Mouse (Mus musculus) cerebellum, adult (tissue): ENCODE data around the gene Lfng.

Experiments
- ATAC-seq: cut with Nextera tagmentation; 2 replicates; pipeline ENCODE4 v1.9.2; 2017; ENCODE audit warnings: mild to moderate bottlenecking, moderate library complexity, mixed read lengths; ENCODE audit not compliant: insufficient number of reproducible peaks, low FRiP score, low TSS enrichment

The Lfng gene

DNA sequence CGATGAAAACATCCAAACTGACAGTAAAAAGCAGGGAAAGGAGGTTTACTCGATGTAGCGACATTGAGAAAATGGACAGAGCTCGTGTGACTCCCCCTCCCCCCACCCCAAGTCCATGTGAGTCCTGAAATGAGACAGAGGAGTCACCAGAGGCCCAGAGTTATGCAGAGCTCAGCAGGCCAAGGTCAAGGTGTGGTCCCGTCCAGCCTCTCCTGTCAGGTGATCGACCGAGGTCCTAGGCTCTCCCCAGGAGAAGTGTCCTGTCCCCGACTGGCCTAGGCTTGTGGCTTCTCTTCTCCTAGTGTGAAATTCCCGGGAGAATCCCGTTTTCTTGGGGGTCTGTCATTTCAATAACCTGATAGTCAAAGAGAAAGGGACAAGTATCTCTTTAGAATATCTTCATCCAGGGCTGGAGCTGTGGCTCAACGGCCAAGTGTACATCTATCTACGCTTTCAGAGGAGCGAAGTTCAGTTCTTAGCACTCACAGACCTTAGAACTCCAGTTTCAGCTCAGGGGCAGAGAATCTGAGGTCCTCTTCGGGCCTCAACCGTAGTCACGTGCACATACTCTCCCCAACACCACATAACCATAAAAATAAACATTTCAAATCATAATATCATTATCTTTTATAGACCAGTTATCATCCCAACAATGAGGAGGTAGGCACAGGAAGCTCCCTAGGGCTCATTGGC is 17.9 kb upstream of the Lfng start:
- ATAC-seq, result no peak

DNA sequence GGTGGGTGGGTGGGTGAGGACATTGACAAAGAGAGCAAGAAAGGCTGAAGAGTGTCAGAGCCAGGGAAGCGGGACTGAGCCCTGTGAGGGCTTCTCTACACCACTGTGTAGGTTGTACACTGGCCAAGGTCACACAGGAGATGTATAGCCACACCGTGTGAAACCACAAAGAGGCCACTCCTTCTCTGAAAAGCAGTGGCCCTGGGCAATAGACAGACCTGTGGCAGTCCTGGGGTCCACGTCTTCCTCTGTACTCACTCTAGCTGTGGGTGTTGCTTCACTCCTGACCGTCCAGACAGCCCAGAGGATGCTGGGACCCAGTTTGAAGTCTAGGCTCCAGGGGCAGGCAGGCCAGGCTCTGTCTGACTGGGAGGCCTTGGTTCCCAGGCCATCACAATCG is 12.3 kb upstream of the Lfng start:
- ATAC-seq, result no peak

DNA sequence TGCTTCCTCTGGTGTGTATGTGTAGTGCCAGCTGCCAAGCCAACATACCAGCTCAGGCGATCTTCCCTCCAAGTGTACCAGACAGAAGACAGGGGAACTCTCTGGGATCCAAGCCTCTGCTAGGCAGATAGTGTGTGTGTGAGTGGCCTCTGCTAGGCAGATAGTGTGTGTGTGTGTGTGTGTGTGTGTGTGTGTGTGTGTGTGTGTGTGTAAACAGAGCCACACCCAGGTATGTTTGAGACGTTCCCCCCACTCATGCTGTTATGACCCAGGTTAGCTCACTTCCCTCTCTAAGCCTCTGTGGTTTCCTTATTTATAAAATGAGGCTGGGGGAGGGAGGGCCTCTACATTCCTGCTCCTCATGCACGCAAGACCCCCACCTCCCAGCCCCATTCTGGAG is 10.7 kb upstream of the Lfng start:
- no peak for ATAC-seq

DNA sequence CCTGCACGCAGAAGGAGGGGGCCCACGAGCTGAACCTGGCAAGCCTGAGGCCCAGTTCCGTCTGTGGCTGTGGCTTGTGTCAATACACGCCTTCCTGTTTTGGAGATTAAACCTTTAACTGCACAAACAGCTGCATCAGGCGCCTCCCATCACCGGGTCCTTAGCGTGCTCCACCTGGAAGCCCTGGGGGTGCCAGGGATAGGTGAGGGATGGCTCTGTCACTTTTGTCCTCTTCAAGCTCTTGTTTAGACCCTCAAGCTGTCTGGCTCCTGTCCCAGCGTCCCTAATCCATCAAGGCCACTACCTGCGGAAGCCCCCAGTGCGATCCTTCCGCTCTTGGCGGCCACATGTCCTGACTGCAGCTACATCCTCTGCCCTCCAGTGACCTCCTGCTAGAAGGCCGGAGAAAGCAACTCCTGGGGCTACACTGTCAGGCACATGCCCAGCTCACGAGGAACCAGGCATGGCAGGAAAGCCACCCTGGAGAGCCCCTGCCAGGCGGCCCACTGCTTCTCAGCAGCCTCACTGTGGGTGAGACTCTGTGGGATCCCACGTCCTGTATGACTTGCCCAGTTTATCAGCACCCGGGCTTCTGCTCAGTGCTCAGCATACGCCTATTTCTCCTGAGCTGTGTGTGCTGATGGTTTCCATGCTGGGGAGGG is 10.1 kb upstream of the Lfng start:
- ATAC-seq, result no peak

DNA sequence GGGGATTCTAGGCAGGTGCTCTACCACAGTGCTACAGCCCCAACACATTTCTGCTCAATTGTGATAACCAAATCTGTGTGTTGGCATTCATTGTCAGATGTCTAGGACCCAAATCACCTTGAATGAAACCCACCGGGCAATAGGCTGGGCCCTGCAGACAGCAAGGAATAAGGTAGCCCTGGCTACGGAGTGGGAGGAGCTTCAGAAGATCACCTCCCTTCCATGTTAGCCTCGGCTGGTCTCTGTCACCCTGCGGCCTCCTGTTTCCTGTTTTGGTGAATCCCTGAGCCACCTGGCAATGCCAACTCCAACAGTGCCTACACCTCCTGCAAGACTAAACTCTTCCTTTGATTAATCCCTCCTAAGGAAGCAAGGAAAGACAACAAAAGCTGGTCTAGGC is 9.3 kb upstream of the Lfng start:
- no peak for ATAC-seq

DNA sequence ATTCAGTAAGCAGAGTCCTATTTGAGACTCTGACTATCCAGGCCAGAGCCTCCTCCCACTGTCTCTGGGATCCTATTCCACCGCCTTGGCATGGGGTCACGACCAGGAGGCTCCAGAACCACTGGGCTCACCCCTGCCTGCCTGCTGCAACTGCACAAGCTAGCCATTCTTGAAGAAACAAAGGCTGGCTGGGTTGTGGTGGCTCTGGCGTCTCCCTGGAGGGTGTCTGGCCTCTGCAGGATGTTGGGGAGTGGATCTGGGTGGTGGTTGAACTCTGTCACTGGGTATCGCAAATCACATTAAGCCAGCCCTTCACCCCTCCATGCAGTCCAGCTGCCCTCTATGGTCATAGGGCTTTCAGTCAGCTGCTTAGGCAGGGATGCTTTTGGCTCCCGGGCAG is 7.2 kb upstream of the Lfng start:
- ATAC-seq, result no peak

- ATAC-seq, result no peak
Observed at GRCm38 (mm10) chr5:140601712-140602111, 5.4 kb upstream of the Lfng start.

DNA sequence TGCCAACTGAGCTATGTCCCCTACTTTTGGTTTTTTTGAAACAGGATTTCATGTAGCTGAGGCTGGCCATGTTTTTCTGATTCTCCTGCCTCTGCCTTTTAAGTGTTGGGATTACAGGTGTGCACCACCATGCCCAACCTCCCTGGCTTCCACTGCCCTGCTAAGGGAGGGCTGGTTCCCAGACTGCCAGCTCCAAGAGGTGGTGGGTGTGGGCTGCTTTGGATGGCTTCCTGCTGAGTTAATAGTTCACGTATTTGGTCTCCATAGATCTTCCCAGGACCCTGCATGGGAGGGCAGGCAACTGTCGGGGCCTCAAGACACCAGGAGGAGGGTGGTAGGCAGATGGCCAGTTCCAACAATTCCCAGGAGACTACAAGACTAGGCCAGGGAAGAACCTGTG is 4.6 kb upstream of the Lfng start:
- no peak for ATAC-seq

DNA sequence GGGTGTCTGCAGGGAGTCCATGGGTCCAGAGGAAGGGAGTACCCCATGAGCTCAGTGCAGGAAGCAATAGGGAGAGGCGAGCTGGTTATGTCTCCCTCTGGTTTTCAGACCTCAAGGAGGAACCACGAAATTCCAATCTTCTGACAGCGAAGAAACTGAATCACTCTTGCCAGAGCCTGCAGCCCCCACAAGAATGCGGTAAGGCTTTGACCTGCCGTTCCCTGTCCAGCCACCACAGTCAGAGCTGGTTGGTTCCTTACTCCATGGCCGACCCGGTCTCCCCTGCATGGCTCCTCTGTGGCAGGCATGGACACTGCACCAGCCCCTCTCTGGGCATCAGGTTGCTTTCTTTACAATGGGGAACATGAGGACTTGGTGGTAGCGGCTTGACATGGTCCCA is 2.7 kb upstream of the Lfng start:
- no peak for ATAC-seq

DNA sequence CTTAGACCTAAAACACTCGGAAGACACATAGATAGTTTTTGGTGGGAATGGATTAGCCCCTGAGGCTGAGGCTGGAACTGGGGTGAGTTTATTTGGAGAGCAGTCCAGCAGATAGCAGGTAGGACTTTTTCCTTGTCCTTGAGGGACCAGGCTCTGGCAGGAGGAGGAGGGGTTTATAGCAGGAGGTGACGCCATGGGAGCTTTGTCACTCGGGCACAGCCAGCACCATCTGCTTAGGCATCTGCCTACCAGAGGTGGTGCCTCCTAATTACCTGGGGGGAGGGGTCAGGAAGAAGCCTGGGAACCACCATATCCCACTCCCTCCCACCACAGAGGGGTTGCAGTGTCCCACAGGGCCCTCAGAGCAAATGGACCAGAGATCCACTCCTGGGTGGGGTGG is 1.9 kb upstream of the Lfng start:
- no peak for ATAC-seq

DNA sequence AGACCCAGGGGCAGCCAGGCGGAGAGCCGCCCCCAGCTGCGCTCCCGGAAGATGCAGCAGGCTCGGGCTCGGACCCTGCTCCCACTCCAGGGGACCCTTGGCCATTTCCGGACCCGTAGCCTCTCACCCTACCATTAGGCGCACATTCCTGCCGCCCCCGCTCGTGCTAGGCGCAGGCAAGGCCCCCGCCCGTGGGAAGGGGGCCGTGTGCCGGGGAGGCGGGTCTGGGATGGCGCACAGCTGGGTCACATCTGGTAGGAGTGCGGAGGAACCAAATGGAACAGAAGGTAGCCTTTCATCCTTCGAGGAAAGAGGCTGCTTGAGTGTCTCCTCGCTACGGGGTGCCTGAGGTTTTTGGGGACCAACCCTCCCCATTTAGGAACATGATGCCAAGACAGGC is 734 bp upstream of the Lfng start:
- no peak for ATAC-seq

- ATAC-seq, result no peak
Observed at GRCm38 (mm10) chr5:140607836-140608633, 915 bp downstream of the Lfng start.

GRCm38 (mm10) chr5:140608634-140609015 is 1.5 kb downstream of the Lfng start:
- ATAC-seq, result no peak

- no peak for ATAC-seq
Observed at GRCm38 (mm10) chr5:140609511-140610272, 2.6 kb downstream of the Lfng start.

GRCm38 (mm10) chr5:140610273-140611011 is 3.3 kb downstream of the Lfng start:
- ATAC-seq, result no peak

- no peak for ATAC-seq
Observed at GRCm38 (mm10) chr5:140611021-140611583, 4.0 kb downstream of the Lfng start.

DNA sequence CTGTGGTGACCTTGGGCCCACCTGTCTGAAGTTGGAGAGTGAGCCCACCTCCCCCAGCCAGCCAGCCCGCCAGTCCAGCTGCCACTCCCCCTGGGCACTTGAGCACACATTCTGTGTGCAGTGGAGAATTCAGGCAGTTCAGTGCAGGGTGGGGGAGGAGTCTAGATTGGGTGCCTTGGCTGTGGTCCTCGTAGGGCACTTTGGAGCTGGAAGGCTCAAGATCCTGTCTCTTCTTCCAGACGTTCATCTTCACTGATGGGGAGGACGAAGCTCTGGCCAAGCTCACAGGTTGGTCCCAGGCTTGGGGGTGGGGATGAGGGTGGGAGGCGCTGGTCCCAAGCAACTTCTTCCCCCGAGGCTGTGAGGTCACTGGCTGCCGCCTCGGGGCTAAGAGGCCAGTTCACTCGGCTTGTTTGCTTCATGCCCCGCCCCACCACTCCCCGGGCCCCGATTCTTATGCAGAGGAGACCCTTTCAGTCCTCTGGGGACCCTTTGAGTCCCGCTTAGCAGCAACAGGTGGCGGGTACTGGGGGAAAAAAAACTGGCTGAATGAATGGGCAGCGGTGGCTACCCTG is 4.6 kb downstream of the Lfng start:
- no peak for ATAC-seq

DNA sequence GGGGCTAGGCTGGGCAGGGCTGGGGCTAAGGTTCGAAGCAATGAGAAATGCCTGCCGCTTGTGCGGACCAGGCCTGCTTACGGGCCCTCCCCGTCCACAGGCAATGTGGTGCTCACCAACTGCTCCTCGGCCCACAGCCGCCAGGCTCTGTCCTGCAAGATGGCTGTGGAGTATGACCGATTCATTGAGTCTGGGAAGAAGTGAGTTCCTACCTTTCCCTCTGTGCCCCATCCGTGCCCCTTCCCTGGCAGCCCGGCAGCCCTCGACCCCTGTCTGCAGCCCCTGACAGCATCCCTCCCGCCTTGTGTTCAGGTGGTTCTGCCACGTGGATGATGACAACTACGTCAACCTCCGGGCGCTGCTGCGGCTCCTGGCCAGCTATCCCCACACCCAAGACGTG is 5.1 kb downstream of the Lfng start:
- ATAC-seq, result no peak

- no peak for ATAC-seq
Observed at GRCm38 (mm10) chr5:140614141-140614540, 7.0 kb downstream of the Lfng start.

DNA sequence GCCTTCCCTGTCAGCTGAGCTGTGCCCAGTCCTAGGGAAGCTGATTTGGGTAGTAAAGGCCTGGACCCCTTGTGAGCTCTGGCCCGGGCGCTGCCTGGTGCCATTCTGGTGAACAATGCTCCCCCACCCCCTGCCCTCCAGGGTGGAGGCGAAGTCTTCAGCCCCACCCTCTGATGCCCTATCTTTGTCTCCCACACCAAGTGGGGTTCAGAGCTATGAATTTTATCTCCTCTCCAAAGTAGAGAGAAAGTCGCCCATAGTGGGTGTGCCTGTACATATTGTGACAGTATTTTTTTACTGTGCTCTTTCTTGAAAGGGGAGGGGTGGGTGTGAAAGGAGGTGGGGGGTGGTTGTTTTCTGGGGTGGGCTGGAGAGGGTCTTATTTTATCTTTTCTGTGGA is 7.7 kb downstream of the Lfng start:
- no peak for ATAC-seq
